Mouse (Mus musculus) neural tube, embryonic 11.5 days (tissue): ENCODE measurements around the gene Neurl4. TPM values are rescaled to one million over a fixed set of nuclear protein-coding genes. Genes with fewer than 3 reads are reported as not detected.

ENCODE experiments used
- ATAC-seq: fragments of 200-750 bp; cut with Nextera tagmentation; 2 replicates; pipeline ENCODE4 v1.8.0; 2017; ENCODE audit warnings: moderate number of reproducible peaks, mild to moderate bottlenecking, moderate TSS enrichment, moderate library complexity; ENCODE audit not compliant: insufficient read depth, low FRiP score, low TSS enrichment
- DNase-seq: peaks from one replicate; pipeline ENCODE4 v3.0.0-alpha.2; 2015; ENCODE audit warnings: low spot score
- H3K27ac ChIP-seq: fragments of 300-500 bp; sonication (generic); 2 replicates; pipeline ENCODE4 v1.5.1; 2014; ENCODE audit warnings: low read depth, mild to moderate bottlenecking, low read length
- H3K27me3 ChIP-seq: fragments of 300-500 bp; sonication (generic); 2 replicates; pipeline ENCODE4 v1.6.1; 2014; ENCODE audit warnings: mild to moderate bottlenecking, low read length, mixed read lengths; ENCODE audit not compliant: control insufficient read depth, insufficient read depth
- H3K36me3 ChIP-seq: fragments of 300-500 bp; sonication (generic); 2 replicates; pipeline ENCODE4 v1.6.1; 2014; ENCODE audit warnings: mild to moderate bottlenecking, low read length, moderate library complexity, mixed read lengths; ENCODE audit not compliant: control insufficient read depth, insufficient read depth
- H3K4me1 ChIP-seq: fragments of 300-500 bp; sonication (generic); 2 replicates; pipeline ENCODE4 v1.6.1; 2014; ENCODE audit warnings: low read length, mixed read lengths; ENCODE audit not compliant: control insufficient read depth, insufficient read depth
- H3K4me2 ChIP-seq: fragments of 300-500 bp; sonication (generic); 2 replicates; pipeline ENCODE4 v1.6.1; 2014; ENCODE audit warnings: low read depth, mild to moderate bottlenecking, moderate library complexity
- H3K4me3 ChIP-seq: fragments of 300-500 bp; sonication (generic); 2 replicates; pipeline ENCODE4 v1.5.1; 2014; ENCODE audit warnings: low read depth, low read length
- H3K9ac ChIP-seq: fragments of 300-500 bp; sonication (generic); 2 replicates; pipeline ENCODE4 v1.6.1; 2014; ENCODE audit warnings: mild to moderate bottlenecking, low read length
- H3K9me3 ChIP-seq: fragments of 300-500 bp; sonication (generic); 2 replicates; pipeline ENCODE4 v1.6.1; 2016; ENCODE audit warnings: low read length; ENCODE audit not compliant: control insufficient read depth
- WGBS: fragments of 180-500 bp; shearing (Covaris S2); extraction: QIAGEN DNeasy Blood & Tissue Kit; methylation state at CpG from one replicate; pipeline ENCODE4 v1.1.7; 2014; 5-methylcytosine and 5-hydroxymethylcytosine counted together
- polyA plus RNA-seq: library from polyadenylated mRNA; unstranded; fragments of >200 nt; fragmentation: Nextera tagmentation; extraction: Ambion mirVana; gene quantifications from 2 replicates; pipeline ENCODE4 v1.2.1, GENCODE M21; 2014

The Neurl4 gene
- polyA plus RNA-seq, 1 experiment from 2014 or later, result 14.2 TPM

DNA sequence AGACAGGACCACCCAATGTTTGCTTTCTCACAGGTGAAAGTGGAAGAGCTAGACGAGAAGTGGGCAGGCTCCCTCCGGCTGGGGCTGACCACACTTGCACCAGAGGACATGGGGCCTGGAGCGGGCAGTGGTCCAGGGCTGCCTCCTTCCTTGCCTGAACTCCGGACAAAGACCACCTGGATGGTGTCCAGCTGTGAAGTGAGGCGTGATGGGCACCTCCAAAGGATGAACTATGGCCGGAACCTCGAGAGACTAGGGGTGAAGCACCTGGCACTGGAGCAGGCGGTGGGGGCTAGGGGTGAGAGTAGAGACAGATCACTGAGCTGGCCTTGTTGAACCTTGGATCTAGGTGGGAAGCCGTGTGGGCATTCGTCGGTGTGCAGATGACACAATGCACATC lies 7.8 kb downstream of the Neurl4 start:
- 95% methylated on average over 11 of the region's 11 CpGs for WGBS
- Histone ChIP-seq H3K27ac (no peak overlapping the region), H3K4me1 (peaks cover 5% of the 10 kb centered on the region; the same call in 1 of the 2 replicates), H3K4me3 (no peak overlapping the region), H3K9me3 (no peaks in the 10 kb centered on the region), H3K27me3 (no peaks in the 10 kb centered on the region), H3K36me3 (peaks cover 58% of the 10 kb centered on the region), H3K9ac (no peak overlapping the region), H3K4me2 (no peak overlapping the region)
- DNase-seq, result no peak
- ATAC-seq, result no peak

DNA sequence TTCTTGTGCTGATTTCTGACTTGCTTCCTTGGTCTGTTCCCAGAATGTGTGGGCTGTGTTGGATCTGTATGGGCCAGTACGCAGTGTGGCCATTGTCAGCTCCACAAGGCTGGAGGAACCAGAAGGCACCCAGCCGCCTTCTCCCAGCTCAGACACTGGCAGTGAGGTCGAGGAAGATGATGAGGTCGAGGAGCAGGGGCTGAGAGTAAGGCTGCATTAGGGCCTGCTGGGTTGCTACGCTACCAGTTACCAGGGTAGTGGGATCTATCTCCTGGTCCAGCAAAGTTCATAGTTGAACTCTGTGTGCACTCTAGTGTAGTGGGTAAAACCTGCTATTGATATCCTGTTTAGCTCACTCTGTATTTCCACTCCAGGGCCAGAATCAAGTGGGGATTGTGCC lies 8.3 kb downstream of the Neurl4 start:
- Histone ChIP-seq H3K36me3 (peaks cover 58% of the 10 kb centered on the region), H3K4me1 (peaks cover 5% of the 10 kb centered on the region; the same call in 1 of the 2 replicates)
- 87% methylated on average over 5 of the region's 5 CpGs for WGBS

DNA sequence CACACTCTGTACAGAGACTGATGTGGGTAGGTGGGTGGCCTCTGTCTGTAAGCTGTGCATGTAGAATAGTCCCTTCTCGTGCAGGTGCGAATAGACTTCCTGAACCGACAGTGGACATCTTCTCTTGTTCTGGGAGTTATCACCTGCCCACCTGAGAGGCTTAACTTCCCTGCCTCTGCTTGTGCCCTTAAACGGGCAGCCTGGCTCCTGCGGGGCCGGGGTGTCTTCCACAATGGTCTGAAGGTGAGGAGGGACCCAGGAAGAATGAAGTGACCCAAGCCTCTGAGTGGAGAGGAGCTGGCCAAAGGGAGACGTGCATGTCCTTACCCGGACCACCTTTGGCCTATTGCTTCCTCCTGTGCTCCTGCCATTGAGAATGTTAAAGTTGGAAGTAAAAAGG lies 9.3 kb downstream of the Neurl4 start:
- Histone ChIP-seq H3K27me3 (no peaks in the 10 kb centered on the region), H3K9me3 (no peaks in the 10 kb centered on the region), H3K4me2 (no peak overlapping the region), H3K36me3 (peaks cover 54% of the 10 kb centered on the region), H3K9ac (no peak overlapping the region), H3K4me3 (no peak overlapping the region), H3K4me1 (peaks cover 14% of the 10 kb centered on the region), H3K27ac (no peak overlapping the region)
- 97% methylated on average over 8 of the region's 8 CpGs for WGBS
- DNase-seq, result no peak
- ATAC-seq, result no peak

More for the DNA sequence above, 8.3 kb downstream of the Neurl4 start:
- Histone ChIP-seq H3K4me3 (no peak overlapping the region), H3K9ac (no peak overlapping the region), H3K27me3 (no peaks in the 10 kb centered on the region), H3K27ac (no peak overlapping the region), H3K4me2 (no peak overlapping the region), H3K9me3 (no peaks in the 10 kb centered on the region)
- DNase-seq, result no peak
- ATAC-seq, result no peak

DNA sequence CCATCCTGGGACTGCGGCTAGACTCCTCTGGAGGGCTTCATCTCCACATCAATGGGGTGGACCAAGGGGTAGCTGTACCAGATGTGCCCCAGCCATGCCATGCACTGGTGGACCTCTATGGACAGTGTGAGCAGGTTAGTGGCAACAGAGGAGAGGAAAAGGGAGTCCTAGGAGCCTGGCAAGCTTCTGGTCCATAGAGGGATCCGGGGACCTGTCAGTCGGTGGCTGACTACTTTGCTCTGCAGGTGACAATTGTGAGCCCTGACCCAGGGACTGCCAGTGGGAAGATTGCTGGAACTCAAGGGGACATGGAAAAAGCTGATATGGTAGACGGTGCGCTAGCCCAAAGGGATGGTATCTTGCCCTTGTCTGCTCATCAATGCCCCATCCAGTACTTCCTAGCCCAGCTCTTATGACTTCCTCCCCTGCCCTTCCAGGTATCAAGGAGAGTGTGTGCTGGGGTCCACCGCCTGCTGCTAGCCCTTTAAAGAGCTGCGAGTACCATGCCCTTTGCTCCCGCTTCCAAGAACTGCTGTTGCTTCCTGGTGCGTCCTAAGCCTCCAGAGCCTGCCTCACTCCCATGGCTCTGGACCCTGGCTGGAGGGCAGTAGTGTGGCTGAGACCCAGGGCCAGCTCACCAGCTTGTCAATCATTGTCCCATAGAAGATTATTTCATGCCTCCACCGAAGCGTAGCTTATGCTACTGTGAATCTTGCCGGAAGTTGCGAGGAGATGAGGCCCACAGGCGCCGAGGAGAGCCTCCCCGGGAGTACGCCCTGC lies 10.1 kb downstream of the Neurl4 start:
- Histone ChIP-seq H3K9ac (no peak overlapping the region), H3K4me2 (no peak overlapping the region), H3K9me3 (no peaks in the 10 kb centered on the region), H3K27ac (no peak overlapping the region), H3K36me3 (peaks cover 48% of the 10 kb centered on the region), H3K4me3 (0 out of 2 replicates have a peak overlapping the region, but pooled peaks have one; percentile 8), H3K4me1 (peaks cover 20% of the 10 kb centered on the region), H3K27me3 (no peaks in the 10 kb centered on the region)
- no peak for DNase-seq
- no peak for ATAC-seq
- WGBS, result 92% methylated on average over 17 of the region's 17 CpGs

DNA sequence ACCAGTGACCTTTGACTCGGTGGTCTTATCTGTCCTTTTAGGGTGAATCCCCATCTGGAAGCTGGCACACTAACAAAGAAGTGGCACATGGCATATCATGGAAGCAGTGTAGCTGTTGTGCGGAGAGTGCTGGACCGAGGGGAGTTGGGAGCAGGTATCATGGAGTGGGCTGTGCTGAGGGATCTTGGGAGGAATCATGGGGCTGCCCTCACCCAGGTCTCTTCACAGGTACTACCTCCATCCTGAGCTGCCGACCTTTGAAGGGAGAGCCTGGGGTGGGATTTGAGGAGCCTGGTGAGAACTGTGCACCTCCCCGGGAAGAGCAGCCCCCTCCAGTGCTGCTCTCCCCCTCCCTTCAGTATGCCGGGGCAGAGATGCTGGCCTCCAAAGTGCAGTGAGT lies 10.8 kb downstream of the Neurl4 start:
- Histone ChIP-seq H3K9me3 (no peaks in the 10 kb centered on the region), H3K36me3 (peaks cover 46% of the 10 kb centered on the region), H3K4me3 (no peak overlapping the region), H3K27ac (no peak overlapping the region), H3K4me2 (no peak overlapping the region), H3K27me3 (no peaks in the 10 kb centered on the region), H3K4me1 (peaks cover 20% of the 10 kb centered on the region), H3K9ac (no peak overlapping the region)
- DNase-seq (no peak), ATAC-seq (no peak)
- WGBS, result 93% methylated on average over 6 of the region's 6 CpGs

DNA sequence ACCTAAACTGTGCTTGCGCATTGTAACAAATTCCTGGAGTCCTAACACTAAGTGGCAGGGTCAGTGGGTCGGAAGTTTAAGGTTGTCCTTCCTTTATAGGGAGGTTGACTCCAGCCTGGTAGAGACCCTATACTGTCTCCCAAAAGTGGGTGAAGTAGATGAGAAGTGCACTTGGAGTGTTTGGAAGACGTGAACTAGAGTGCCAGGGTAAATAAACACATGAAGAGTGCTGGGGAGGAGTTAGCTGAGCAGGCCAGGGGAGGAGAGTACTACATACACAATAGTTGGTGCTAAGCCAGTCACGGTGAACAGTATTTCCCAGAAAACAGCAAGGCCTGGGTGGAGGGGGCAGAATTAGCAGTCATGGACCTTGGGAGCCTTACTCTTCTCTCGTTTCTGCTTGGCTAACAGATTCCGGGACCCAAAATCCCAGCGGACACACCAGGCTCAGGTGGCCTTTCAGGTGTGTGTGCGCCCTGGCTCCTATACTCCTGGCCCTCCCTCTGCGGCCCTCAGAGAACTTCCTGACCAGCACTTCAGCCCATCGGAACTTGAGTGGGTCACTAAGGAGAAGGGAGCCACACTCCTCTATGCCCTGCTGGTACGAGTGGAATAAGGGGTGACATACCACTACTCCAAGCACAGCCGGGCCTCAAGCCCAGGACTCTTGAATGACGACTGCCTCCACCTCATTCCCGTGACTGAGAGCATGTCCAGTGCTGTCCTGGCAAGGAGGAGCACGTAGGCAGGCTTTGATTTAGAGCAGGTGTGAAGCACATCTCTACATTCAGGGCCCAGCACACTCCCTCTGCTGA lies 12.1 kb downstream of the Neurl4 start:
- H3K36me3 ChIP-seq, result peaks cover 42% of the 10 kb centered on the region
- peak overlapping the region; percentile 85 for H3K4me3 ChIP-seq

DNA sequence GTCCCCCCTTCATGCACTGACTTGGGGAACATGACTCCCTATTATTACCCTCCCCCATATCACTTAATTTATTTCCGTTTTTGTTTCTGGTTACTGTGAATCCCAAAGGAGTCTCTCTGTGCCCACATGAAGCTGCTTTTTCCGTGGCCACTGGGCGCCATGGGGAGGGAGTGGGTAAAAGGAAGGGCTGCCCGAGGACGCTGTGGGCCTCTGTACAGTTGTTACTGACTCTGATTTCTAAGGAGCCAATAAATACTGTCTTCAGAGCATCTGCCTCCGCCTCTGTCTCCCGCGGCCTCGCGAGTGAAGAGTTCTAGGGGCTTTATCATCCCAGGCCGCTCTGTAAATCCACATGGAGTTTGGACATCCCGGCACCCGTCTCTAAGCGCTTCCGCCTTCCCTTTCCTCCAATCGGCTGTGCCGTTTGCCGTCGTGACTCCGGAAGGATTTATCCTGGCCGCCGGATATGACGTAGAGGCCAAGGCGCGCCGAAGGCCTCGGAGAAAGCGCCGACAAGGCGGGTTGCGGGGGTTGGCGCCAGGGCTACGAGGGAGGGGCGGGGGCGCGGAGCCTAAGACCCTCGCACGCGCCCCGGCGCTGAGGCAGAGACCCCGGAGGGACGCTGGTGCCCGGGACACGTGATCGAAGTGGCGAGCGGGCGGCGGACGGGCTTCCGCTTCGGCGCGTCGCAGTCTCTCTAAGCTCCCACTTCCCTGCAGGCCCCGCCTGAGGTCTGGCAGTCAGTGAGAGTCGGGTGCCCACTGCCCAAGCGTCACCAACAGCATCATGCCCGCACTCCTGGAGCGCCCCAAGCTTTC lies 12.9 kb downstream of the Neurl4 start, which contains the start of gene Gps2:
Gene Gps2 (plus strand): TSS at position 335 of the 818 bp plus-strand sequence.
- peak within 1 kb of the TSS; percentile 85 for H3K4me3 ChIP-seq
- ATAC-seq, result peak; percentile 90
- H3K9me3 ChIP-seq, result no peaks in the 10 kb centered on the region
- H3K4me2 ChIP-seq, result peak within 1 kb of the TSS; percentile 99
- H3K4me1 ChIP-seq, result peaks cover 20% of the 10 kb centered on the region
- WGBS, result 2% methylated on average over 61 of the region's 61 CpGs
- peak within 1 kb of the TSS; percentile 79 for H3K27ac ChIP-seq
- peak; percentile 94 for DNase-seq
- peak within 1 kb of the TSS; percentile 85 for H3K9ac ChIP-seq
- peaks cover 38% of the 10 kb centered on the region for H3K36me3 ChIP-seq
- H3K27me3 ChIP-seq, result no peaks in the 10 kb centered on the region

More for the DNA sequence above, 12.1 kb downstream of the Neurl4 start:
- Histone ChIP-seq H3K9ac (peak overlapping the region; percentile 85), H3K27ac (0 out of 2 replicates have a peak overlapping the region, but pooled peaks have one; percentile 24), H3K4me1 (peaks cover 20% of the 10 kb centered on the region), H3K4me2 (peak overlapping the region; percentile 99), H3K27me3 (no peaks in the 10 kb centered on the region), H3K9me3 (no peaks in the 10 kb centered on the region)
- no peak for DNase-seq
- 0 out of 2 replicates have a peak, but pooled peaks have one; percentile 17 for ATAC-seq
- WGBS, result 76% methylated on average over 15 of the region's 15 CpGs

DNA sequence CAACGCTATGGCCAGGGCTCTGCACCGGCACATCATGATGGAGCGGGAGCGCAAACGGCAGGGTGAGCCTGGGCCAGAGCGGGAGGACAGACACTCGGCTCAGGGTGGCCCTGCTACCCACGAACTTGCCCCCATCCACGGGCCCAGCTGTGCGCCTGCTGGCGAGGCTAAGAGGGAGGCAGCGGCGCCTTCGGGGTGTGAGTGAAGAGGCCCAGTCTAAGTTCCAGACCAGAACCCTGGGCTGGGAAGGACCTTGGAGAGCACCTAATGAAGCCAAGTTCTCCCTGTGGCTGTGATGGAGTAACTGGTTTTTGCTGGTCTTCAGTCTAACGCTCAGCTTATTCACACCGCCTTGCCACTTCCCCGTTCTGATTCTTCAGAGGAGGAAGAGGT lies 13.5 kb downstream of the Neurl4 start:
- H3K36me3 ChIP-seq, result peaks cover 39% of the 10 kb centered on the region

More for the DNA sequence above, 13.5 kb downstream of the Neurl4 start:
- Histone ChIP-seq H3K27me3 (no peaks in the 10 kb centered on the region), H3K4me3 (peak overlapping the region; percentile 85), H3K4me2 (peak overlapping the region; percentile 99), H3K9ac (peak overlapping the region; percentile 85), H3K9me3 (no peaks in the 10 kb centered on the region), H3K4me1 (peaks cover 22% of the 10 kb centered on the region), H3K27ac (peak overlapping the region; percentile 79; the same call in 1 of the 2 replicates)
- peak; percentile 35 for DNase-seq
- WGBS, result 3% methylated on average over 17 of the region's 17 CpGs
- no peak for ATAC-seq
